Mouse (Mus musculus): ENCODE data around the gene Atad5. TPM values are rescaled to one million over a fixed set of nuclear protein-coding genes. Genes with fewer than 3 reads are reported as not detected.

The Atad5 gene
- total and polyA plus RNA-seq, 3 experiments = 17.1 to 66.9 (median 22.6) TPM

- TF ChIP-seq USF1 (IDR thresholded peaks at IDR 0.05; ENCODE audit: low read depth, low read length) (no peak), BHLHE40 (IDR thresholded peaks at IDR 0.05; ENCODE audit: borderline replicate concordance, low read depth, low read length) (peak; percentile 35; the same call in 1 of the 2 replicates)
- H3K4me3 ChIP-seq (ENCODE audit: control insufficient read depth in 1 of 2, insufficient read depth in 1 of 2, low read depth in 2 of 2, low read length in 2 of 2) = no peak overlapping the region
- DNase-seq (ENCODE audit: low read depth, low spot score) = no peak
- H3K27me3 ChIP-seq (ENCODE audit: control insufficient read depth in 1 of 2, insufficient read depth in 2 of 2, low read length in 2 of 2) = peaks cover 0 to 3% of the 10 kb centered on the region in 2 experiments; a peak in 1 of 4 replicates
- H3K4me1 ChIP-seq (ENCODE audit: control insufficient read depth in 1 of 2, insufficient read depth in 2 of 2, low read length in 2 of 2) = no peaks in the 10 kb centered on the region; a peak in 2 of 4 replicates
- no peaks in the 10 kb centered on the region for H3K79me2 ChIP-seq (ENCODE audit: control insufficient read depth, insufficient read depth, low read length, poor library complexity)
- no peak overlapping the region for H3K27ac ChIP-seq (ENCODE audit: control insufficient read depth, low read depth, low read length)
- no peak overlapping the region for H3K9ac ChIP-seq (ENCODE audit: control insufficient read depth, low read depth, low read length, poor library complexity, severe bottlenecking)
- H3K36me3 ChIP-seq (ENCODE audit: control insufficient read depth in 1 of 2, insufficient read depth in 2 of 2, low read length in 2 of 2) = no peaks in the 10 kb centered on the region
- no peaks in the 10 kb centered on the region for H3K9me3 ChIP-seq (replicated peaks; ENCODE audit: insufficient read depth, low read length)
Observed at GRCm38 (mm10) chr11:80168611-80169249, 79.5 kb downstream of the Atad5 start.

GRCm38 (mm10) chr11:80169629-80170028, 80.4 kb downstream of the Atad5 start:
- TF ChIP-seq KAT2A (conservative IDR thresholded peaks at IDR 0.05; ENCODE audit: low read depth, low read length) (no peak), MAX (IDR thresholded peaks at IDR 0.05; ENCODE audit: low read length) (no peak), GABPA (IDR thresholded peaks at IDR 0.05; ENCODE audit: low read depth, low read length) (no peak), TCF12 (IDR thresholded peaks at IDR 0.05; ENCODE audit: low read depth, low read length) (no peak), GATA1 (IDR thresholded peaks at IDR 0.05; ENCODE audit: low read depth, low read length) (no peak), ZC3H11A (IDR thresholded peaks at IDR 0.05; ENCODE audit: low read depth, low read length) (no peak), ZKSCAN1 (IDR thresholded peaks at IDR 0.05; ENCODE audit: low read depth, low read length) (no peak), BHLHE40 (IDR thresholded peaks at IDR 0.05; ENCODE audit: borderline replicate concordance, low read depth, low read length) (no peak), ETS1 (IDR thresholded peaks at IDR 0.05; ENCODE audit: low read depth, low read length) (no peak)
- peaks cover 0 to 8% of the 10 kb centered on the region in 2 experiments; a peak in 2 of 4 replicates for H3K4me1 ChIP-seq (ENCODE audit: control insufficient read depth in 1 of 2, insufficient read depth in 2 of 2, low read length in 2 of 2)
- no peak overlapping the region for H3K4me3 ChIP-seq (ENCODE audit: control insufficient read depth in 1 of 2, insufficient read depth in 1 of 2, low read depth in 2 of 2, low read length in 2 of 2)
- H3K79me2 ChIP-seq (ENCODE audit: control insufficient read depth, insufficient read depth, low read length, poor library complexity) = no peaks in the 10 kb centered on the region
- H3K9ac ChIP-seq (ENCODE audit: control insufficient read depth, low read depth, low read length, poor library complexity, severe bottlenecking) = no peak overlapping the region
- H3K27ac ChIP-seq (ENCODE audit: control insufficient read depth, low read depth, low read length) = no peak overlapping the region
- H3K36me3 ChIP-seq (ENCODE audit: control insufficient read depth in 1 of 2, insufficient read depth in 2 of 2, low read length in 2 of 2) = no peaks in the 10 kb centered on the region
- H3K27me3 ChIP-seq (ENCODE audit: control insufficient read depth in 1 of 2, insufficient read depth in 2 of 2, low read length in 2 of 2) = peaks cover 0 to 3% of the 10 kb centered on the region in 2 experiments; a peak in 1 of 4 replicates
- no peaks in the 10 kb centered on the region for H3K9me3 ChIP-seq (replicated peaks; ENCODE audit: insufficient read depth, low read length)
- DNase-seq (ENCODE audit: low read depth, low spot score) = no peak

DNA sequence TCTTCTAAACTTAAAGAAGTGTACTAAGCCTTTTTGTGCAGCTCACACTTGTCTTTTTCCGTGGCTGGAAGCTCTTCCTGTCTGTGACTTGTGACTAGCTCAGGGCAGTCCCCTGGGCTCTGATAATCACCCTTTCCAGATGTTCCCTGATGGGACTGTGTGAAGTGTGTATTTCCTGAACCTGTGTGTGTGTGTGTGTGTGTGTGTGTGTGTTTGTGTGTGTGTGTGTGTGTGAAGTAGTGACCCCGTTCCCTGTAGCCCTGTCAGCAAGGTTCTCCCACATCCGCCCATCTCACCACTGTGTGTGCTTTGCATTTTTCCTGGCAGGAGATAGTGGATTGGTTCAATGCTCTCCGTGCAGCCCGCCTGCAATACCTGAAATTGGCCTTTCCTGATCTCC, 81.2 kb downstream of the Atad5 start:
- DNase-seq (ENCODE audit: low read depth, low spot score) = no peak
- TF ChIP-seq CTCF (IDR thresholded peaks at IDR 0.05 in 2 of 3, conservative IDR thresholded peaks at IDR 0.05 in 1 of 3; ENCODE audit: control insufficient read depth in 1 of 3, insufficient read depth in 1 of 3, low read depth in 2 of 3, low read length in 3 of 3, poor library complexity in 1 of 3, severe bottlenecking in 1 of 3) = no peak
- no peak for TF ChIP-seq NELFE (IDR thresholded peaks at IDR 0.05; ENCODE audit: low read depth, low read length)
- TF ChIP-seq GATA1 (IDR thresholded peaks at IDR 0.05; ENCODE audit: low read depth, low read length) = no peak
- TF ChIP-seq CHD2 (IDR thresholded peaks at IDR 0.05; ENCODE audit: low read length) = no peak
- TF ChIP-seq GABPA (IDR thresholded peaks at IDR 0.05; ENCODE audit: low read depth, low read length) = no peak
- no peak for TF ChIP-seq UBTF (IDR thresholded peaks at IDR 0.05; ENCODE audit: borderline replicate concordance, insufficient read depth, low read depth, low read length)
- TF ChIP-seq USF1 (IDR thresholded peaks at IDR 0.05; ENCODE audit: low read depth, low read length) = no peak
- TF ChIP-seq ZNF384 (IDR thresholded peaks at IDR 0.05; ENCODE audit: low read depth, low read length) = no peak
- no peak for TF ChIP-seq SIN3A (IDR thresholded peaks at IDR 0.05; ENCODE audit: low read length)
- no peak for TF ChIP-seq MAZ (IDR thresholded peaks at IDR 0.05; ENCODE audit: low read depth, low read length)
- no peak for TF ChIP-seq HCFC1 (IDR thresholded peaks at IDR 0.05; ENCODE audit: low read depth, low read length)
- no peak for TF ChIP-seq MXI1 (IDR thresholded peaks at IDR 0.05; ENCODE audit: low read depth, low read length)
- TF ChIP-seq POLR2AphosphoS5 (IDR thresholded peaks at IDR 0.05; ENCODE audit: borderline replicate concordance, low read depth, low read length) = no peak
- Histone ChIP-seq H3K9me3 (replicated peaks; ENCODE audit: insufficient read depth, low read length) (no peaks in the 10 kb centered on the region), H3K4me1 (ENCODE audit: control insufficient read depth in 1 of 2, insufficient read depth in 2 of 2, low read length in 2 of 2) (peaks cover 0 to 8% of the 10 kb centered on the region in 2 experiments; a peak in 2 of 4 replicates), H3K27me3 (ENCODE audit: control insufficient read depth in 1 of 2, insufficient read depth in 2 of 2, low read length in 2 of 2) (peaks cover 0 to 3% of the 10 kb centered on the region in 2 experiments; a peak in 1 of 4 replicates), H3K9ac (ENCODE audit: control insufficient read depth, low read depth, low read length, poor library complexity, severe bottlenecking) (no peak overlapping the region), H3K4me3 (ENCODE audit: control insufficient read depth in 1 of 2, insufficient read depth in 1 of 2, low read depth in 2 of 2, low read length in 2 of 2) (no peak overlapping the region), H3K27ac (ENCODE audit: control insufficient read depth, low read depth, low read length) (no peak overlapping the region), H3K79me2 (ENCODE audit: control insufficient read depth, insufficient read depth, low read length, poor library complexity) (no peaks in the 10 kb centered on the region), H3K36me3 (ENCODE audit: control insufficient read depth in 1 of 2, insufficient read depth in 2 of 2, low read length in 2 of 2) (no peaks in the 10 kb centered on the region)
